Mouse (Mus musculus) mouse embryonic stem cell (cell line): ENCODE data around the gene Mbd6.

Experiments used
- in situ Hi-C, 2 experiments: fragments of 300-500 bp; cut with MboI; formaldehyde crosslinking; loops; 1 replicate in 1 of 2; 3 replicates in 1 of 2; pipeline ENCODE4 v1.14.3; 2019 to 2020; ENCODE audit warnings: low sequenced_read_pairs in 2 of 2, low pct_unique_long_range_greater_than_20kb in 1 of 2, mixed read lengths in 1 of 2; ENCODE audit not compliant: unreplicated experiment in 1 of 2

The Mbd6 gene

DNA sequence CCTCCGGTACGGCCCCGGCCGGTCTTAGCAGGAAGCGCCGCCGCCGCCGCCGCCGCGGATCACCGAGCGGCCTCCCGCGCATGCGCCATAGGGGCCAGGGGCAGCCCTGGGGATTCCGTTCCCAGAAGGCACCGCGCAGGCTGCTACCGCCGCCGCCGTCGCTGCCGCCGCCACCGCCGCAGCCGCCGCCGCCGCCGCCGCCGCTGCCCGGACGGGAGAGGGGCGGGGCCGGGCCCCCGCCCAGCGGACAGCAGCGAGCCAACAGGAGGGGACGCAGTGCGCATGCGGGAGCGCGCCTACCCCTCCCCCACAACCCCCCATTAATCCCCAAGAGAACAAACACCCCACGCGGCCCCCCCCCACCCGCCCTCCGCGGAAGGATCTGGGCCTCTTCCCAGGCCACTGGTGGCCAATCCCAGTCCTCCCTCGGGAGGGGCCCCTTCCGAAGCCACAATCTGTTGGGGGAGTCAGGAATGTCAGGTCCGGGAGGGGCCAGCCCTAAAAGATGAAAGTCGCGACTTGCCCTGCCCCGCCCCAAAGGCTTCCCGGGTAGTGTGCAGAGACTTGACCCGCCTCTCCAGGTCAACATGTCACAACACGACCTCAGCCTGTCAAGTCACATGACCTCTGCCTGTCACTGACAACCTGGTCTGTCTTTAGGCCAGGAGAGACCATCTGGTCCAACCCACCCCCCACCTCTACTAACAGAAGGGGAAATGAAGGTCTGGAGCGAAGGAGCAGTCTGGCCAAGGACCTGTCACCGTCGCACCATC, at the start of gene Mbd6:
Mbd6 (minus strand) TSS at position 219 of the 773 bp plus-strand sequence.
- in situ Hi-C loops: no loop called here

DNA sequence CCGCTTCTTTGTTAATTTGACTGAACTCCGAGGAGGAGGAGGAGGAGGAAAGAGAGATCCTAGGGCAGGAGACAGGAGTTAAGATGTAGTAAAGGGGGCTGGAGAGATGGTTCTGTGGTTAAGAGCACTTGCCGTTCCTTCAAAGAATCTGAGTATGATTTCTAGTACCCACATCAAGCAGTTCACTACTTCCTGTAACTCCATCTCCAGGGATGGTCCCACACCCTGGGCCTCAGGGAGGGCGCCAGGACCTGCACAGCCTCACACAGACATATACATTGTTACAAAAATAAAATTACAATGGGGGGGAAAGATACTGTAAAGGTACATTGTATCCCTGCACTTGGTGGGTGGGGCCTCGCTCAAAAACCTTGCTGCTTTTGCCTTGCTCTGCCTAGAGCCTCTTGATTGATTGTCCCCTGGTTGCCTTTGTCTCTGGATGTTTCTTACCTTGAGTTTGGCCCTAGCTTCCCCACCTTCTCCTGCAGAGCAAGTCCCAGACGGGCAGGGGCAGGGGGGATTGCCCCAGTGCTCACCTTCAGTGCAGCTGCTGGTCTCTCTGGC, 48.8 kb upstream of the Mbd6 start:
- in situ Hi-C loops: loop anchor here (5.0 to 10.0 kb wide), 2 partner anchors 160 to 213 kb away; partner anchors contain the start of gene Os9 (in 1 of the 2)

DNA sequence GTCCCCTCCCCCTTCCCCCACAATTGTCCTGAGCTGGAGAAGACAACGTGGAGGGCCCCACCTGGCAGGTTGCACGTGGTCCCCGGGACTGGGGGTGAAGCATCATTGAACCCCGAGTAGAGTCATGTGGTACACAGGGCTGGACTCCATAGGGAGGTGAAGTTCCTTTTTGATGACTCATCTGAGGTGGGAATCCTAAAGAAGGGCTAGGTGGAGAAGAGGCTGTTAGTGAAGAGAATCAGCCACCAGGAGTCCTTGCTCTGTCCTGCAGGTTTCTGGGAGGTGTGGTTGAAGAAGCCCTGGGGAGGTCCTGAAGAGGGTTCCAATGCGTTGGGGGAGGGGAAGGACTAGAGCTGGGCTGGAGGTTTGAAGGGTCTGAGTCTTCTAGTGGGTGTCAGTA, 48.1 kb upstream of the Mbd6 start:
- in situ Hi-C loops: loop anchor here (5.0 to 10.0 kb wide), 2 partner anchors 160 to 212 kb away; partner anchors contain the start of gene Os9 (in 1 of the 2)

DNA sequence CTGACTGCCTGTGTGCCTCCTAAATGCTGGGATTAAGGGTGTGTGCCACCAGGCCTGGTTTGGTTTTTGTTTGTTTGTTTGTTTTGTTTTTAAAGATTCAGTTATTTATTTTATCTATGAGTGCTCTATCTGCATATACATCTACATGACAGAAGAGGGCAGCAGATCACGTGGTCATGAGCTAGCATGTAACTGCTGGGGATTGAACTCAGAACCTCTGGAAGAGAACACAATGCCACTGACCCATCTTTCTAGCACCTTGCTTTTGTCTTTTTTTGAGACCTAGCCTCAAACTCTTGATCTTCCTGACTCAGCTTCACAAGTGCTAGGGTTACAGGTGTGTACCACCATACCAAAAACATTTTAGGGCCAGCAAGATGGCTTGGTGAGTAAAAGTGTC, 46.5 kb upstream of the Mbd6 start:
- in situ Hi-C loops: loop anchor here (5.0 to 10.0 kb wide), 2 partner anchors 158 to 210 kb away; partner anchors contain the start of gene Os9 (in 1 of the 2)

DNA sequence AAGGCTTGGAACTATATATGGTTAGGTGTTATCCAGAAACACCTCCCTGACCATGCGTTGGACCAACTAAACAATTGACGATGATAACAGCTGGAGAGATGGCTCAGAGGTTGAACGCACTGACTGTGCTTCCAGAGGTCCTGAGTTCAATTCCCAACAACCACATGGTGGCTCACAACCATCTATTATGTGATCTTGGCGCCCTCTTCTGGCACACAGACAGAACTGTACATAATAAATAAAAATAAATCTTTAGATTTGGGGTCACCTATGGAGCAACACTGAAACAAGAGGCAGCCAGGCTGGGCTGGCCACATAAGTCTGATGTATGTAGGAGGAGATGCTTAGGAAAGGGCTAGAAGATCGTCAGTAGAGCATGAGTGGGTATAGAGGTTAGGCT, 44.3 kb upstream of the Mbd6 start:
- in situ Hi-C loops: loop anchor here in 1 of 2 experiments (5.0 to 10.0 kb wide), 2 partner anchors 161 to 208 kb away; partner anchors contain the start of gene Os9

DNA sequence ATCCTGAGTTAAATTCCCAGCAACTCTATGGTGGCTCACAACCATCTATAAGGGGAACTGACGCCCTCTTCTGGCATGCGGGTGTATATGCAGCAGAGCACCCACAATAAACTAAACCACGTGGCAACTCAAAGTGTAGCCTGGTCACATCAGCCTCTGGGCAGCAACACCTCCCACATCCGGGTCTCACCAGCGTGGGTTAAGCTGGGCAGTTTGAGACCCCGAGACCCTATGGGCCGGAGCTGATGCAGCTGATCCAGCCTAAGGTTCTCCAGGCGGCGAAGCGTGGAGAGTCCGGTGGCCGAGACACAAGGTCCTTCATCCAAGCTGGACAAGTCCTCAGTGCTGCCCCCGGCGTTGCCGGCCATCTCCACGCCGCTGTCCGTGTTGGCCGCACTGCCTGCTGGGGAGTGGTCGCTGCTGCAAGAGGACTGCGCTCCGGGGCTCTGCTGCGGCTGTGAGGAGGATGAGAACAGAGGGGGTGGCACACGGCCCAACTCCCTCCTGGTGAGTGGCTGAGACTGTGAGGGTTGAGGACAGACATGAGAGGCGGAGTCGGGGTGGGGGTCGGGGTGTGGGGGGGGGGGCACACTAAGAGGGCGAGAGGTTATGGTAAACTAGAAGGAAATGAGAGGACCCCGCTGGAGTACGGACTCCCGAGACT, 43.5 kb upstream of the Mbd6 start:
- in situ Hi-C loops: loop anchor here in 1 of 2 experiments (5.0 to 10.0 kb wide), 2 partner anchors 160 to 208 kb away; partner anchors contain the start of gene Os9

DNA sequence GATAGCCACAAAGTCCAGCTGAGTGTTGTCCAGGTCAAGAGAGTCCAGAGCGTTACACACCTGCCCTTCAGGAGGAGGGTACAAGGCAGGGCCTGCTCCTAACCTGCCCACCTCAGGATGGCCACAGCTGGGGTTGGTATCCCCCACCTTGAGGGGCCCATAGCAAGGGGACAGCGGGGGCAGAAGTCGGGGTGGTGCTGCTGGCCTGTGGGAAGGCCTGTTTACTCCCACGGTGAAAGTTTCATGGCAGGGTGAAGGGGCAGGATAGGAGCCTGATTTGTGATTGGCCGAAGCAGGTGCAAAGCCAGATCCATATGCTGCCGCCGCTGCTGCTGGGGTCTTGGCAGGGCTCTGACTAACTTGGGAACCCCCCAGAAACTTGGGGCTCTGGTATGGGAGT, 41.4 kb upstream of the Mbd6 start:
- in situ Hi-C loops: loop anchor here in 1 of 2 experiments (5.0 to 10.0 kb wide), 2 partner anchors 158 to 205 kb away; partner anchors contain the start of gene Os9

DNA sequence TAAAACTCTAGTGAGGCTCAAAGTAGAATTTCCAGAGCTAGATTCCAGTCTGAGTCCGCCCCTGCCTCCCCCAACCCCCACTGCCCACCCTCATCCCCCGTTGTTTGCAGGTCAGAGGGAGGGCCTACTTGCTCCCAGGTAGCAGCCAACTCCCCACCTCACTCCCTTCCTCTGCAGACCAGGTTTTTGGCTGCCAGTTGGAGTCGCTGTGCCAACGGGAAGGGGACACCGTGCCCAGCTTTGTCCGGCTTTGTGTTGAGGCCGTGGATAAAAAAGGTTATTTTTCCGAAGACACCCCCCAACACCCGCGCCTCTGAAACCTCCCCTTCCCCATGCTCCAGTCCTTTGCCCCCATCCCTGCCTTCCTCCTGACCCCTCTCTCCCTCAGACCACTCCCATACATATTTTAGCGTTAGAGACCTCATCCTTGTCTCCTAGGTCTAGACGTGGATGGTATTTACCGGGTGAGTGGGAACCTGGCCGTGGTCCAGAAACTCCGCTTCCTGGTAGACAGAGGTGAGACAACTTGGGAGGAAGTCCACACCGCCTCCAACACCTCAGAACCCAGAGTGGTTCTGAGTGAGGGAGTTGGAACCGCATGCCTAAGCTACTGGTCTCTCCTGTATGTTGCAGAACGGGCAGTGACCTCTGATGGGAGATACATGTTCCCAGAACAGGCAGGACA, 38.8 kb upstream of the Mbd6 start:
- in situ Hi-C loops: no loop called here

DNA sequence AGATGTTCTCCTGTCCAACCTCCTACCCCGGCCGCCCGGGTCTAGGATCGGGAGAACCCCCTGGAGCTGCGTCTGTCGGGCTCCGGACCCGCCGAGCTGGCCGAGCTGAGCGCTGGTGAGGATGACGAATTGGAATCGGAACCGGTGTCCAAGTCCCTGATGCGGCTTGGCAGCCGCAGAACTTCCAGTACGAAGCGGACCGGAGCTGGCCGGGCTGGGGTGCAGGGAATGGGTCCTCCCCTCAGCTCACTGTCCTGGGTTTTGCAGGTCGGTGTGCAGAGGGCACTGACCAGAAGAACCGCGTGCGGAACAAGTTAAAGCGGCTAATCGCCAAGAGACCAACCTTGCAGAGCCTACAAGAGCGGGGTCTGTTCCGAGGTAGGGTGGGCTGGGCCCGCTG, 38.0 kb upstream of the Mbd6 start:
- in situ Hi-C loops: no loop called here

DNA sequence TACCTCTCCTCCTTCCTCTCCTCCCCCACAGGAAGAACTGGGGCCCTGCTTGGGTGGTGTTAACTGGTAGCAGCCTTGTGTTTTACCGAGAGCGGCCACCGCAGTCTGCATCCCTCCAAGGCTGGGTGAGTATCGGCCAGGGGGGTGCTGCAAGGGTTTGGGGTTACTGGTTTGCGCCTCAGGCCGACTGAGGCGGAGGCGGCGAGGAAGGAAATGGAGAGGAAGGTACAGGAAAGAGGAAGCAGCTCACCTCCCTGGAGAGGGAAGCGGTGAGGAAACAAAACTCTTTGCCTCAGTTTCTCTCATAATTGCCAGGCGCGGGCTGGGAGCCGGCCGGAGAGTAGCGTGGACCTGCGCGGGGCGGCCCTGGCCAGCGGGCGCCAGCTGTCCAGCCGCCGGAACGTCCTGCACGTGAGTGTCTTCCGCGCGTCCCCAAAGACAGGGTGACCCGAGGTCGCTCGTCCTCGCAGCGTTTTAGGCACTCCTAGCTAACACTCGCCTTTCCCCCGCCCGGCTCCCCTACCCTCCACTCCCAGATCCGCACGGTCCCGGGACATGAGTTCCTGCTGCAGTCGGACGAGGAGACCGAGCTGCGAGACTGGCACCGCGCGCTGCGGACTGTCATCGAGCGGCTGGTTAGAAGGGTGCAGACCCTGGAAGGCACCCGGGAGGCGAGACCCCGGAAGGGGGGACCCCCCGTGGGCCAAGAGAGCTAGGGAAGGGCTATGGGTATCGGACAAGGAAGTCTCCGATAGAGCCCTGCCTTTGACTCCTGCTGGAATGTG, 37.4 kb upstream of the Mbd6 start:
- in situ Hi-C loops: no loop called here

DNA sequence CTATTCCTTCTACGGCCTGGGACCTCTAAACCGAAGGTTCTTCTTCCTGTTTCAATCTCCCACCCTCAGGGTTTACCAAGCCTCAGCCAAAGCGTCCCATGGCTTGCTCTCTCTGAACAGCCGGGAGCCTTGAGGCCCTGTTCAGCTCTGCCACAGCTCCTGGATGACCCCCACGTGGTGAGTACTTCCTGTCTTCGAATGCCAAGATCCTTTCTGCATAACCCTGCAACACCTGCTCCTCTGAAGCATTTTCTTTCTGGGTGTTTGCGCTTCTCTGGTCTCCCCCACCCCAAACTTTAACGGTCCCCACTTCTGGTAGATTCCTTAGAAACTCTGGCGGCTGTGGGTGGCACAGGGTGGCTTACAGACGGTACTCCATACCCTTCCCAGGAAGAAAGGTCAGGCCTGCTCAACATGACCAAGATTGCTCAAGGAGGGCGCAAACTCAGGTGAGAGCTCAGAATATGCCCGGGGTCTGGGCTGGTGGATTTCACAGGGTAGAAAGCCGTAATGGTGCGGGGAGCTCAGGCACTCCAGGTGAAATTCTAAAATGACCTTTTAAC, 36.7 kb upstream of the Mbd6 start:
- in situ Hi-C loops: no loop called here

DNA sequence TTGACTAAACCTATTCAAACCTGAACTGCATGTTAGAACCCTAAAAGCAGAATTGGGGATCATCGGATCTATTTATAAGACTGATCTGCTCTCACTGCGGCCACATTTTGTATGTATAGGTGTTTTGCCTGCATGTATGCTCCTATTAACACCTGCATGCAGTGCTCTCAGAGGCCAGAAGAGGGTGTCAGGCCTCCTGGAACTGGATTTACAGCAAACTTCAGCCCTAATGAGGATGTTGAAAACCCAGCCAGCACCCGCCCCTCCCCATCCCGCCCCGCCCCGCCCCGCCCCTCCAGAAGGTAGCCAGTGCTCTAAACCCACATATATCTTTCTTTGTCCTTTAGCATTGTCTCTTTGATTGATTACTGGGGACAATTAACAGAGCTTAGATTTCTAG, 35.7 kb upstream of the Mbd6 start:
- in situ Hi-C loops: no loop called here

DNA sequence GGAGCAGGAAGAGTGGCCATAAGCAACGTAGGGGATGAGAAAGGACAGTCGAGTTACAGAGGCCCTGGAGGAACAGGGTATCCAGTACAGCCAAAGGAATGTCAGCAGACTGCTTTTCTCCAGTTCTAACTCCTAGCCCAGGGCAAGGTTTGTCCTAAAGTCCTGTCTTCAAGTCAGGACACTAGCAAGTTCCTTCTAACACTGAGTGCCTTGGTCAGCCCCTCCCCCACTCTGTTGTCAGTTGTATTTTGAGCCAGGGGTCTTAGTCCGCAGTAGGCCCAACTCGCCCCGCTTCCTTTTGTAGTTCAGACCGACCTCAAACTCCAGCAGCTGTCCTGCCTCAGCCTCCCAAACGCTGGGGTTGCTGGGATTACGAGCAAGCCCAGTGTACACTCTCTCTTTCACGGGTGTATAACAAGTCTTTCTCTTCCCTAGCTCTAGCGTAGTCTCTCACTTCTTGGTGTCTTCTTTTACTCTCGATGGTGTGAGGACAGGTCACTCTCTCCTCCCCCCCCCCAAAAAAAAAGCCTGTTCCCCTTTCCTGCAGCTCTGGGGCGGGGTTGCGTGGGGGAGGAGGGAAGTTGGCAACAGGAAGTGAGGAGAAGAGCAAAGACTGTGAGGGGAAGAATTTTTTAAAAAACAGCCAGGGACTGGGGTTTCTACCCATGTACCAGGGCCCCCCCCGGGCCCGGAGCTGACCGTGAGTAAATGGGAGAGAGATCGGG, 34.5 kb upstream of the Mbd6 start:
- in situ Hi-C loops: no loop called here

DNA sequence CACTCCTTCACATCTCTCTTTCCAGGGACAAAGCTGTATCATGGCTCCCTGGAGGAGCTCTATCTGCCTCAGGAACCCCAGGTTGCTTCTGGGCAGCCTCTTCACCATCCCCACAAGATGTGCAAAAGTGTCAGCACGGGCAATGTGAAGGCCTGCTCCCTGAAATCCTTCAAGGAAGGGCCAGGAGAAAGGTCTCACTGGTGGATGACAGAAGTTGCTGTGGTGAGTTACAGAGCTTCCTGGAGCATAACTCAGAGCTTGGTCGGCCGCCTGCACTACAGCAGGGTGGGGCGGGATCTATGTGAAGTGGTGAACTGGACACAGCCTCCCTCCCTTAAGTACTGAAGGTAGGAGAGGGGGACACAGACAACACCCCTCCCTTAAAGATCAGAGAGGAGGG, 33.9 kb upstream of the Mbd6 start:
- in situ Hi-C loops: no loop called here

DNA sequence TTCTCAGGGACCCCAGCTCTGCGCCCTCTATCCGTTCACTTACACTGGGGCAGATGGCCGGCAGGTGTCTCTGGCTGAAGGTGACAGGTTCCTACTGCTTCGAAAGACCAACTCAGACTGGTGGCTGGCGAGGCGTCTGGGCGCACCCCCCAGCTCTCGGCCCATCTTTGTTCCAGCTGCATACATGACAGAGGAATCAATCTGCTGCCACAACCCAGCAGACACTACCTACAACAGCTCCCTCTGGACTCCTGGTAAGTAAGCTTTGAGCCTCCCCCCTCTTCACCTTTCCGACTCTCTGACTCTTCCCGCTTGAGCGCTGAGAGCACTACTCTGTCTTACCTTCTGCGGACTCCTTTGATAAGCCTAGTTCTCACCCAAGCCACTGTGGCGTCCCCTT, 33.4 kb upstream of the Mbd6 start:
- in situ Hi-C loops: no loop called here

DNA sequence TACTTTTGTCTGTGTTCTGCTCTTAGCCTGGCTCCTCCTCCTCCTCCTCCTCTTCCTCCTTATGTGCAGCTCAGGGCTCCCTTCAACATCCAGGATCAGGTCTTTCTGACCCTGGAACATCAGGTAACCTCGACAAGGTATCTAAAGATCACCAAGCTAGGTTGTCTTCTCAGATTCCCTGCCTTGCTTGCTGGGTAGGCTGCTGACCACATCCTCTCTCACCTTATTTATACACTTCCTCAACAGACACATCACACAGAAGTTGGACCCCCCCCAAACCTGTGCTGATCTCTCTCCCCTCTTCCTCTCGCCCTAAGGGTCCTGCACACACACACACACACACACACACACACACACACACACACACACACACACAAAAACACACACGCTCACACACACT, 32.8 kb upstream of the Mbd6 start, which contains the start of gene Arhgap9:
Arhgap9 (plus strand) TSS at position 344 of the 400 bp plus-strand sequence.
- in situ Hi-C loops: no loop called here

DNA sequence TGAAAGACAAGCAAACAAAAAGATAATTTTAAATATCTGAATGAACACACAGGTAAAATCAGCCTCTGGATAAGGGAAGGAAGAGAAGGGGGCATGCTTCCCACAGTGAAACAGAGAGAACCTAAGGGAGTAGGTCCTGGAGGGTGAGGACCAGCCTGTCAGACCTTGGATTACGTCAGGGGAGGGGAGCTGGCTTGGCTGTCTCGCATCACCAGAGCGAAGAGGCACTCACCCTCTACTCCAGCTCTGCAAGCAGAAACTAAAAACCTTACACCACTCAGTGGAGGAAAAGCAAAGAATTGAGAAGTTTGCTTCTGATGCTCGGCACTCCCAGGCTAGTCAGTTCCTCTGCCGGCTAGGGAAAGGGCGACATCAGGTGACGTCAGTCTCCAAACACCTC, 31.2 kb upstream of the Mbd6 start:
- in situ Hi-C loops: no loop called here
